Mouse (Mus musculus): ENCODE data around the gene Lrtm1.

DNA sequence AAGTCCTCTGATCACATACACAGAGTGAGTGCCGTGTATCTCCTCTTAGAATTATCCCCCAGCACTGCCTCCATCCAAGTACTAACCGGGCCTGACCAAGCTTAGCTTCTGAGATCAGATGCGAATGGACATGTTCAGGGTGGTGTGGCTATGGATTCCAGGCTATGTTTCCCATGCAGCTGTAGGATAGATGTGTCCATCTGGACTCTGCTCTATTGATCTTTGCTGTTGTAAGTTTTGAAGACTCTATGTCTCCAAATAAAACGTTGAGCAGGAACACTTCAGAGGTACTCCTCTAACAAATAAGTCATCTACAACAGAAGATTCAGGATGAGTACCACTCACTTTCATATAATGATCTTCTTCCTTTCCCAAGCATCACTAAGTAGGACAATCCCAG, 8.4 kb upstream of the Lrtm1 start:
- TF ChIP-seq CTCF (IDR thresholded peaks at IDR 0.05; ENCODE audit: borderline replicate concordance, insufficient read depth, low read length) = no peak
- TF ChIP-seq POLR2A (IDR thresholded peaks at IDR 0.05; ENCODE audit: low read depth, low read length) = no peak
